Mouse (Mus musculus) neural tube, embryonic 15.5 days (tissue): ENCODE results near the gene Pld3. TPM values are rescaled to one million over a fixed set of nuclear protein-coding genes. Genes with fewer than 3 reads are reported as not detected.

Experiments used
- ATAC-seq: fragments of 200-750 bp; cut with Nextera tagmentation; 2 replicates; pipeline ENCODE4 v1.8.0; 2017; ENCODE audit warnings: mild to moderate bottlenecking, moderate TSS enrichment, moderate library complexity; ENCODE audit not compliant: low FRiP score
- H3K27ac ChIP-seq: fragments of 300-500 bp; sonication (generic); replicated peaks from 2 replicates; pipeline ENCODE4 v1.5.1; 2015; ENCODE audit warnings: mild to moderate bottlenecking, inconsistent platforms
- H3K27me3 ChIP-seq: fragments of 300-500 bp; sonication (generic); replicated peaks from 2 replicates; pipeline ENCODE4 v1.6.1; 2015; ENCODE audit warnings: inconsistent platforms
- H3K36me3 ChIP-seq: fragments of 300-500 bp; sonication (generic); 2 replicates; pipeline ENCODE4 v1.6.1; 2015; ENCODE audit warnings: inconsistent platforms
- H3K4me1 ChIP-seq: fragments of 300-500 bp; sonication (generic); 2 replicates; pipeline ENCODE4 v1.6.1; 2015; ENCODE audit warnings: inconsistent platforms
- H3K4me2 ChIP-seq: fragments of 300-500 bp; sonication (generic); 2 replicates; pipeline ENCODE4 v1.6.1; 2015; ENCODE audit warnings: inconsistent platforms, mild to moderate bottlenecking, moderate library complexity
- H3K4me3 ChIP-seq: fragments of 300-500 bp; sonication (generic); replicated peaks from 2 replicates; pipeline ENCODE4 v1.5.1; 2015; ENCODE audit warnings: mild to moderate bottlenecking, inconsistent platforms
- H3K9ac ChIP-seq: fragments of 300-500 bp; sonication (generic); replicated peaks from 2 replicates; pipeline ENCODE4 v1.6.1; 2015; ENCODE audit warnings: mild to moderate bottlenecking, inconsistent platforms
- H3K9me3 ChIP-seq: fragments of 300-500 bp; sonication (generic); replicated peaks from 2 replicates; pipeline ENCODE4 v1.6.1; 2016; ENCODE audit warnings: inconsistent platforms
- WGBS: fragments of 180-500 bp; shearing (Covaris S2); methylation state at CpG from one replicate; pipeline ENCODE4 v1.1.7; 2015; ENCODE audit warnings: mixed read lengths; 5-methylcytosine and 5-hydroxymethylcytosine counted together
- polyA plus RNA-seq: library from polyadenylated mRNA; unstranded; fragments of >200 nt; fragmentation: Nextera tagmentation; extraction: Ambion mirVana; gene quantifications from 2 replicates; pipeline ENCODE4 v1.2.1, GENCODE M21; 2015

The Pld3 gene
- polyA plus RNA-seq, 1 experiment from 2014 or later, result 191 TPM

GRCm38 (mm10) chr7:27552070-27552469 lies 948 bp downstream of the Pld3 start:
- WGBS, result 59% methylated on average over 5 of the region's 5 CpGs
- H3K36me3 ChIP-seq, result peaks cover 5% of the 10 kb centered on the region; the same call in 1 of the 2 replicates

DNA sequence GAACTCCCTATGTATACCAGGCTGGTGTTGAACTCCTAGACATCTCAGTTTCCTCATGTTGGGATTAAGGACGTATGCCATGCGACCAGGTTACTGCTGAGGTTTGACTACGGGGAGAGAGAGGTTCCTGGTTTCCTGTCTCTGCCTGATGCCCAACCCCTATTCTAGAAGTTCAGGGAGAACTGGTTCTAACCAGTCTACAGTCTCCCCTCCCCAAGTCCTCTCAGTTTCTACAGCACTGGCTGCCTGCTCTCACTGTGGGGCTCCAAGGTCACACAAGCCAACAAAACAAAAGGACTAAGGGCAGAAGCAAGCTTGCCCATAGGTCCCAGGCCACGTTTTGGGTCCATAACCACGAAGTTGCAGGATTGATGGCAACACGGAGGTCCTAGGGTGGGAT lies 3.4 kb downstream of the Pld3 start:
- H3K9ac ChIP-seq, result no peak overlapping the region
- peaks cover 21% of the 10 kb centered on the region for H3K4me1 ChIP-seq
- ATAC-seq, result no peak
- H3K36me3 ChIP-seq, result no peaks in the 10 kb centered on the region
- WGBS, result 82% methylated on average over 6 of the region's 6 CpGs
- no peak overlapping the region for H3K4me3 ChIP-seq
- no peak overlapping the region for H3K4me2 ChIP-seq
- no peak overlapping the region for H3K27ac ChIP-seq
- H3K27me3 ChIP-seq, result no peaks in the 10 kb centered on the region
- H3K9me3 ChIP-seq, result no peaks in the 10 kb centered on the region

More at GRCm38 (mm10) chr7:27552070-27552469, 948 bp downstream of the Pld3 start:
- Histone ChIP-seq H3K27me3 (no peaks in the 10 kb centered on the region), H3K4me3 (peak overlapping the region; percentile 81), H3K4me1 (peaks cover 32% of the 10 kb centered on the region), H3K4me2 (peak overlapping the region; percentile 87), H3K9me3 (no peaks in the 10 kb centered on the region), H3K27ac (0 out of 2 replicates have a peak overlapping the region, but pooled peaks have one; percentile 63), H3K9ac (peak overlapping the region; percentile 50)
- no peak for ATAC-seq

DNA sequence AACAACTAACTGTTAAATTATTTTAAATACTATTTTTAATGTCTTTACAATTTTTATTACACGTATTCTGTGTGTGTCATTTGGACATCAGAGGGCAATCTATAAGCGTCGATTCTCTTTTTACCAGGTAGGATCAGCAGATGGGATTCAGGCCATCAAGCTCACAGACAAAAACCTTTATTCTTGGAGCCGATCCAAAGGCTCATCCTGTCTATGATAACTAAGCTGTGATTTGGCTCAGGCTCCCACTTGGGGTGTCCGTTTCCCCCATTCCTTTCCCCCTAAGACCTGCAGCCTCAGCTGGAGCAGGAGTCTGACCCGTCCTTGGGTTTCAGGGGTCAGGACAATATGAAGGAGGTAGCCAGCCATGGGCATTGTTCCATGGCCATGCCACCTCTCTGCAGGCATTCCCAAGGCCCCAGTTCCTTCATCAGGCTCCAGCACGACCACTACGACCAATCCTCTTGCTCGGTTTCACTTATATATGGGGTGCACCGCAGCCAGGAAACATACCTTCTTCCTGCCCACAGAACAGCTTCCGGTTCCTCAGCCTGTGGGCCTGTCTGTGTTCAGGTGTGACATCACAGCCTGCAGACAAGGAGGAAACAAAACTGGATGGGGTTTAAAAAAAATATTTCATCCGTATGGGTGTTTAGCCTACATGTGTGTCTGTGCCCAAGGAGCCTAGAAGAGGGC lies 8.2 kb downstream of the Pld3 start:
- Histone ChIP-seq H3K9me3 (no peaks in the 10 kb centered on the region), H3K4me1 (peaks cover 20% of the 10 kb centered on the region), H3K4me2 (no peak overlapping the region), H3K36me3 (peaks cover 8% of the 10 kb centered on the region), H3K27ac (no peak overlapping the region), H3K4me3 (no peak overlapping the region), H3K9ac (no peak overlapping the region), H3K27me3 (no peaks in the 10 kb centered on the region)
- ATAC-seq, result no peak
- 83% methylated on average over 12 of the region's 12 CpGs for WGBS

DNA sequence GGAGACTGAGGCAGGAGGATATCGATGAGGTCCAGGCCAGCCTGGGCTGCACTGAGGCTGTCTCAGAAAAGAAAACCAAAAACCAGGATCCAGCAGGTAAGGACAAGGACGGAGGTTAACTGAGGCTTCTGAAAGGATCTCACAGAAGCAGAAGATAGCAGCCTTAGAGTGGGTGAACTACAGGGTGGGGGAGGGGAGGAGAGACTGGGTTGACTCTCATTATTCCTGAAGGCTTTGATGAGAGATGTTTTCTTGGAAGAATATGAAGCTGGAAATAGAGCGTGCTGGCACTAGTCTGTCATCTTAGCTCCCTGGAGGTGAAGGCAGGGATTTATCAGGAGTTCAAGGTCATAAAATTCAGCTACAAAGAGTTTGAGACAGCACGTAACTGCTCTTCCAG lies 9.2 kb downstream of the Pld3 start:
- 85% methylated on average over 4 of the region's 4 CpGs for WGBS
- Histone ChIP-seq H3K4me1 (peaks cover 20% of the 10 kb centered on the region), H3K36me3 (peaks cover 17% of the 10 kb centered on the region), H3K27me3 (no peaks in the 10 kb centered on the region), H3K27ac (no peak overlapping the region), H3K4me3 (no peak overlapping the region), H3K9ac (no peak overlapping the region), H3K4me2 (no peak overlapping the region), H3K9me3 (no peaks in the 10 kb centered on the region)
- ATAC-seq, result no peak

DNA sequence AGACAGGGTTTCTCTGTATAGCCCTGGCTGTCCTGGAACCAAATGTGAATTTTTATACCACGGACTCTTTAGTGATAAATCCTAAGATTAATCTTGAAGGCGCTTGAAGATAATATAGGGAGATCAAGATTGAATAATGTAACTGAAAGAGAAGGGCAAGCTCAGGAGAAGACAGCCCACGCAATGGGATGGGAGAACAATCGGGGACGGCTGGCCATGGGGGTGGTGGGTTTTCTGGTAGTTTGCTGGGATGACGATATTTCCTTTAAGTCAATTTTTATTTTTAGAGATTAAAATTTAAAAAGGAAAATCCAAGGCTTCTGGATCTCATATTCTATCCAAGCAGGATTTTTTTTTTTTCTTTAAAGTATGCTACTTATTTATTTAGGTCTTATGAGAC lies 10.0 kb downstream of the Pld3 start:
- Histone ChIP-seq H3K4me2 (peak overlapping the region; percentile 89), H3K27ac (peak overlapping the region; percentile 49; the same call in 1 of the 2 replicates), H3K9me3 (no peaks in the 10 kb centered on the region), H3K36me3 (peaks cover 19% of the 10 kb centered on the region), H3K4me3 (peak overlapping the region; percentile 62), H3K9ac (peak overlapping the region; percentile 74), H3K4me1 (peaks cover 20% of the 10 kb centered on the region), H3K27me3 (no peaks in the 10 kb centered on the region)
- 56% methylated on average over 6 of the region's 6 CpGs for WGBS
- peak; percentile 3; the same call in 1 of the 2 replicates for ATAC-seq

GRCm38 (mm10) chr7:27542392-27543033 lies 10.5 kb downstream of the Pld3 start:
- Histone ChIP-seq H3K36me3 (peaks cover 25% of the 10 kb centered on the region), H3K4me1 (peaks cover 20% of the 10 kb centered on the region), H3K27ac (peak overlapping the region; percentile 58), H3K9ac (peak overlapping the region; percentile 74), H3K4me2 (peak overlapping the region; percentile 89), H3K27me3 (no peaks in the 10 kb centered on the region), H3K9me3 (no peaks in the 10 kb centered on the region), H3K4me3 (peak overlapping the region; percentile 62)
- WGBS, result 2% methylated on average over 30 of the region's 30 CpGs
- ATAC-seq, result peak; percentile 95

- no peaks in the 10 kb centered on the region for H3K27me3 ChIP-seq
- 0 out of 2 replicates have a peak overlapping the region, but pooled peaks have one; percentile 58 for H3K27ac ChIP-seq
- peaks cover 20% of the 10 kb centered on the region for H3K4me1 ChIP-seq
- WGBS, result 59% methylated on average over 5 of the region's 5 CpGs
- peak overlapping the region; percentile 74 for H3K9ac ChIP-seq
- peaks cover 31% of the 10 kb centered on the region for H3K36me3 ChIP-seq
- H3K9me3 ChIP-seq, result no peaks in the 10 kb centered on the region
- H3K4me2 ChIP-seq, result peak overlapping the region; percentile 89
- peak overlapping the region; percentile 62 for H3K4me3 ChIP-seq
- ATAC-seq, result no peak
These were observed 11.1 kb downstream of the Pld3 start for GRCm38 (mm10) chr7:27541922-27542321.

GRCm38 (mm10) chr7:27541431-27541830 lies 11.6 kb downstream of the Pld3 start:
- H3K4me2 ChIP-seq, result peak overlapping the region; percentile 89
- H3K4me3 ChIP-seq, result peak overlapping the region; percentile 62
- H3K27ac ChIP-seq, result no peak overlapping the region
- ATAC-seq, result peak; percentile 43
- WGBS, result 58% methylated on average over 16 of the region's 16 CpGs
- peak overlapping the region; percentile 74 for H3K9ac ChIP-seq
- H3K9me3 ChIP-seq, result no peaks in the 10 kb centered on the region
- no peaks in the 10 kb centered on the region for H3K27me3 ChIP-seq
- peaks cover 20% of the 10 kb centered on the region for H3K4me1 ChIP-seq
- H3K36me3 ChIP-seq, result peaks cover 35% of the 10 kb centered on the region

- no peak overlapping the region for H3K27ac ChIP-seq
- no peaks in the 10 kb centered on the region for H3K9me3 ChIP-seq
- 93% methylated on average over 6 of the region's 6 CpGs for WGBS
- H3K4me2 ChIP-seq, result peak overlapping the region; percentile 89
- H3K4me3 ChIP-seq, result no peak overlapping the region
- H3K4me1 ChIP-seq, result peaks cover 20% of the 10 kb centered on the region
- H3K36me3 ChIP-seq, result peaks cover 40% of the 10 kb centered on the region
- peak; percentile 1; the same call in 1 of the 2 replicates for ATAC-seq
- H3K9ac ChIP-seq, result no peak overlapping the region
- no peaks in the 10 kb centered on the region for H3K27me3 ChIP-seq
These were observed 12.1 kb downstream of the Pld3 start for GRCm38 (mm10) chr7:27540935-27541334.

DNA sequence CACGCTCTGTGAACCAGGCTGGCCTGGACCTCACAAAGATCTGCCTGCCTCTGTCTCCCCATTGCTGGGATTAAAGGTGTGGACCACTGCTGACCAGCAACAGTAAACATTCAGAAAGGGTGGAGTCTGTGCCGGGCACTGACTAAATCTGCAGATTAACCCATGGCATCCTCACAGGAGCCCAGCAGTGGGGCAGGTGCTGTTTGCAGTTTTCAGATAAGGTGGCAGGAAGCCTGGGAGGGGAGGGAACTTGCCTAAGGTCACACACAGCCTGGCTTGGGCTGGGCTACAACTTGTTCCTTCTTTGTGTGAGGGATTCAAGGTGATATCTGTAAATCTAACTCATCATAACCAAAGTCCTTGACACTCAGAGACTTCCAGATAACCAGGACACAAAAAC lies 12.5 kb downstream of the Pld3 start:
- Histone ChIP-seq H3K27me3 (no peaks in the 10 kb centered on the region), H3K27ac (no peak overlapping the region), H3K4me1 (peaks cover 20% of the 10 kb centered on the region), H3K4me3 (no peak overlapping the region), H3K9ac (no peak overlapping the region), H3K9me3 (no peaks in the 10 kb centered on the region), H3K4me2 (no peak overlapping the region), H3K36me3 (peaks cover 45% of the 10 kb centered on the region)
- WGBS, result 88% methylated on average over 2 of the region's 2 CpGs
- no peak for ATAC-seq

GRCm38 (mm10) chr7:27538797-27539196 lies 14.2 kb downstream of the Pld3 start:
- Histone ChIP-seq H3K27me3 (no peaks in the 10 kb centered on the region), H3K4me3 (no peak overlapping the region), H3K27ac (no peak overlapping the region), H3K9ac (no peak overlapping the region), H3K9me3 (no peaks in the 10 kb centered on the region), H3K36me3 (peaks cover 57% of the 10 kb centered on the region), H3K4me2 (no peak overlapping the region), H3K4me1 (peaks cover 20% of the 10 kb centered on the region)
- ATAC-seq, result no peak
- 91% methylated on average over 2 of the region's 2 CpGs for WGBS

- Histone ChIP-seq H3K4me3 (no peak overlapping the region), H3K4me1 (peaks cover 17% of the 10 kb centered on the region), H3K27ac (no peak overlapping the region), H3K27me3 (no peaks in the 10 kb centered on the region), H3K4me2 (no peak overlapping the region), H3K9me3 (no peaks in the 10 kb centered on the region), H3K36me3 (peaks cover 65% of the 10 kb centered on the region), H3K9ac (no peak overlapping the region)
- no peak for ATAC-seq
- WGBS, result 80% methylated on average over 8 of the region's 8 CpGs
These were observed 15.0 kb downstream of the Pld3 start for GRCm38 (mm10) chr7:27537998-27538397.
